Mouse (Mus musculus) fat pad, adult 2 months (tissue): ENCODE measurements around the gene Myo1d.

Source experiments
- DNase-seq: peaks from one replicate; pipeline ENCODE4 v3.0.0-alpha.2; 2011; ENCODE audit warnings: low read depth, low spot score; ENCODE audit errors: extremely low read depth

Myo1d gene

DNA sequence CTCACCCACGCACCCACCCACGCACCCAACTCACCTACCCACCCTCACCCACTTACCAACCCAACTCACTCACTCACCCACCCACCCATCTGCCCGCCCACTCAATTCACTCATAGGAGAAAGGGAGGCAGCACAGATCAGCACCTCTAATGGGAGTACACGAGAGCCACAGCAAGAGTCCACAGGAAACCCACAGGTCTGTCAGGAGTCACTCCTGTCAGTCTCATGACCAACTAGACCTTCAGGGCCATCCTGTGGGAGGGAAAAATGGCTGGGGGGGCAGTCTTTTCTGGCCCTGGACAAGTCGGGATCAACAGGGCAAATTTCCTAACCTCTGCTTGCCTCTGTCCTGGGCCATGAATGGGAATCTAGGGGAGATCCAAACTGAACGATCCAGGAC lies 272.0 kb downstream of the Myo1d start:
- DNase-seq: no peak

- no peak for DNase-seq
These were observed 273.3 kb downstream of the Myo1d start for GRCm38 (mm10) chr11:80506483-80506882.

DNA sequence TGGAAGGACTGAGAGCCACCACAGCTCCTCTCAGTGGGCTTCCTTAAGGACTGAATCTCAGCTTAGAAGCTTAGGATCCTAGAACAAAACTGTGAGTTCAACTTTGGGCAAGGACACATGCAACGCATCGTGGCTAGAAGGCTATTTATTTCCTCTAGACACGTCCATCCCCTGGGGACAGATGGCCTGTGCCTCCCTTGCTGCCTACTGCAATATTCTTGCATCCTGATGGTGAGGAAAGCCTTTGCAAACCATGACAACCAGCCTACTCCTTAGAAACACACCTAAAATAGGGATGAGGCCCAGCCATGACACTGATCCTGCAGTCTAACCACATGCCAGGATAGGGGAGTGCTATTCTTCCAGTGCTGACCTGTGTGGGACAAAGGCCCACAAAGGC lies 274.2 kb downstream of the Myo1d start:
- DNase-seq: no peak

DNA sequence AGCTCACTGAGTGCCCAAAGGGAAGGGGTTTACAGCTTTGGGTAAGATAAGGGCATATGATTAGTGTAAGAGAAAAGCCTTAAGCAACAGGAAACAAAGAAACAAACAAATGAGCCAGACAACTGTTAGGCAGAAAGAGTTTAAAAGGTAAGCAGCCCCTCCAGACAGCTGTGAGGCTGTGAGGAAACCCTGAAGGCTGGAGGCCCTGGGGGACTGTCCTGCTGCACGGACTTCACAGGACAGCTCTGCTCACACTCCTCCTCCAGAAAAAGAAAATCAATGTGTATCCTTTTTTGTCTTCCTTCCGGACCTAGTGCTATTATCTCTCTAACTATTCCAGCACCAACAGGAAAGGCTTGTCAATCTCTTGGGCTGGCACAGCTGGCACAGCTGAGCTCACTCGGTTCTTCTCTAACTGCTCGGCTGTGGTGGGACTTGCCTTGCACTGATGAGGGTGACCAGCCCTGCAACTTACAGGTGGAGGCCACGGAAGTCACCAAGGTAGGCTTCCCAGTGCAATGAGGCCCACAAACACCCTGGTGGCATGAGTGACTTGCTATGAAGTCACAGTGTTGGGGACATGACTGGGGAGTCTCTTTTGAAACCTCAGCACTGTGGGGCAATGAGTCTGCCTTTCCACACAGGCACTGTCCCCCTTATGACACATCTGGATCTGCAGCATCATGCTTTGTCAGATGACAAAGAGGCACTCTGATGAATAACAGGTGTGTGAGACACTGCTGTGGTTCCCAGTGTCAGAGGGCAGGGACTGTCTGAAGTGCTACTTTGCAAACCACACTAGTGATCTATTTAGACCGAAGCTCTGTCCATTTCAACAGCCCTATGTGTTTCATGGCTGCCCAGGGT lies 275.1 kb downstream of the Myo1d start:
- no peak for DNase-seq

DNA sequence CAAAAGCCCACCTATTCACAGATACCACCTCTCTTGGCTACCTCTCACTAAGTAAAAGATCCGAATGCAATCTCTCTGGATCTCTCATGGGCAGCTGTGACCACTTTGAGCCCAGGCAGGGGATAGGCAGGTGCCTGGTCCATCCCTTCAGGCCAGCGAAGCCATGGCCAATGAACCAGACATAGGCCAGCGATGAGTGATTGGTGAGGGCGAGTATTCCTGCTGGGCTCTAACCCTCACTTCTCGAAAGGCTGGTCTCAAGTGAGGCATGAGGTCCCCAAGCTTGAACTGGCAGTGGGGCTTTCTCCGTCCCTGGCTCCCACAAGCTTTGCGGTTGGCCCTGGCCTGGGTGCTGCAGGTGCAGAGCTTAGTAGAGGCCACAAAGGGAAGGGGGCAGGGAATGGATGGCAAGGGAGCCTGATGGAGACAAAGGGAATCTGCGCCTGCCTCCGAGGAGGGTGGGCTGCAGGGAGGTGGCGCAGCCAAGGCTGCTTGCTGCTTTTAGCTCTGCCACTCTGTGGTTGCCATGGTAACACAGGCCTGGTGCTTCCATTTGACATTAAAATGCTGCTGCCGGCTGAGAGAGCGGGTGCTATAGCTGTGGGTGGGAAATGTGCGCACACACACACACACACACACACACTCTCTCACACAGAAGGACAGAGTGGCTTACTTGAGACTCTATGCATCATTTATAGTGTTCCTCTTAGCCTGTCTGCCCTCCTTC lies 275.9 kb downstream of the Myo1d start:
- DNase-seq: no peak

DNA sequence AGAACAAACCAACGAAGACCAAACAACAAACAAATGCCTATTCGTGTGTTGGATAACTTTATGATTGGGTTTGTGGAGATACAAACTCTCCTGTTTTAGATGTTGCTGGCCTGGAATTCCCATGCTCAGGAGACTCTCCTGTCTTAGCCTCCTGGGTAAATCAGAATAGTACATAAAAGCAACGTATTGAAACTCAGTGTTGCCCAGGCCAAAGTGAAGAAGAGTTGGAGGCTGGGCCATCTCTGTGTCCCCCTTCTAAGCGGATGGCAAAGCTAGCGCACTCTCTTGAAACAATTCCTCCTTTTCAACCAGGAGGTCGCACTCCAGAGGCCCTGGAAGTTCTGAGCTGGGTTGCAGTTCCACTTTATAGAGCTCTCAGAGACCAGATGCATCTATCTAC lies 276.5 kb downstream of the Myo1d start:
- no peak for DNase-seq

- DNase-seq: no peak
These were observed 280.3 kb downstream of the Myo1d start for GRCm38 (mm10) chr11:80499550-80499952.

- DNase-seq: no peak
These were observed 281.3 kb downstream of the Myo1d start for GRCm38 (mm10) chr11:80498328-80499070.

DNA sequence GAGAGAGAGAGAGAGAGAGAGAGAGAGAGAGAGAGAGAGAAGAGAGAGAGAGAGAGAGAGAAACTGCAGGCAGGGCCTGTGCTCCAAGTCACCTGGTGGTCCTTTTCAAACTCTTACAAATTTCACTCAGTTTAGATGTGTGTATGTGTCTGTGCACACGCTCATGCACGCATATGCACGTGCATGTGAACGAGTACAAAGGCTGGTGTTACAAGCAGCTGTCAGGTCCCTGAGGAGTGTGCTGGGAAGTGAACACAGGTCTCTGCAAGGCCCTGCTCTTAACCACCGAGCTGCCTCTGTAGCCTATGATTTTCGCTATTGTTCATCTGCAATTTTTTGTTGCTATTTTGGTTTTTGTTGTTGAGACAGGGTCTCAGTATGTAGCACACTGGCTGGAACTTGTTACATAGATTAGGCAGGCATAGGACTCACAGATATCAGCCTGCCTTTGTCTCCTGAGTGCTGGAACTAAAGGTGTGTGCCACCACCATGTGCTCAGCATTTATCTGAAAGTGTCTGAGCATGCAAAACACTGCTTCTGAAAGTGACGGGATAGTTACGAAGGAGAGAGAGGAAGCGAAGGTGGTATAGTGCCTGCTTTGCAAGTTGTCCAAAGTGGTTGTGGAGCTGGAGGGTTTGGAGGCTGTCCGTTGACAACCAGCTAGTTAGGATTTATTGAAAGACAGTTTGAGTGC lies 282.5 kb downstream of the Myo1d start:
- DNase-seq: no peak

GRCm38 (mm10) chr11:80496640-80497039 lies 283.2 kb downstream of the Myo1d start:
- no peak for DNase-seq

GRCm38 (mm10) chr11:80495972-80496371 lies 283.9 kb downstream of the Myo1d start:
- DNase-seq: no peak

- no peak for DNase-seq
These were observed 285.0 kb downstream of the Myo1d start for GRCm38 (mm10) chr11:80494852-80495251.

DNA sequence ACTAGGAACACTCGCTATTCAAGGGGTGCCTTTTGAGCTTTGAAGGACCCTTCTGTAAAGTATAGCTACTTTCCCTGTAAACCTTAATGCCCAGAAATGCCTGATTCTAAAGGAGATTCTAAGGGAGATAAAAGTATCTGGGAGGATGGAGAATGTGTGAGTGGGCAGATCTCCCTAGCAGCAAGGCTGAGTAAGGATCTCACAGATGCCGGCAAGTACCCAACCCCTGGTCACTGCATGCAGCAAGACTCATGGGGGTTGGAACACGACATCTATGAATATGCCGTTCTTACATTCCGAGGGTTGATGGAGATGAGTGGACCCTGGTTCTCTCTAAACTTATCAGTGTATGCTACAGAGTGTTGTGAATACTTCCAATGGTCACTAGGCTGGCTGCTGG lies 286.6 kb downstream of the Myo1d start:
- no peak for DNase-seq

GRCm38 (mm10) chr11:80490831-80491230 lies 289.0 kb downstream of the Myo1d start:
- DNase-seq: peak; percentile 19

DNA sequence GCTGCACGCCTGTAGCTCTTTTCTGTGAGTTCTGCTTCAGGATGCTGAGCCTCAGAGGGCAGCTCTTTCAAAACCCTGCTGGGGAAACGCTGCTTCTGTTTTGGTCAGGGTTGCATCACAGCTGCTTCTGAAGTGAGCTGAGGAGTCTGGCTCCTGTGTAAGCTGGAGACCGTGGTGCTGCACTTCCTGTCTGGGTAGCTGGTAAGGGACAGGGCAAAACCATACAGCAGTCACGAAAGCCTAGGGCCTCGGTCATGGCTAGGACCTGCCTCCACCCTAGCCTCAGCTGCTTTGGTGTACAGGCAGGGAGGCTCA lies 290.0 kb downstream of the Myo1d start:
- DNase-seq: no peak

DNA sequence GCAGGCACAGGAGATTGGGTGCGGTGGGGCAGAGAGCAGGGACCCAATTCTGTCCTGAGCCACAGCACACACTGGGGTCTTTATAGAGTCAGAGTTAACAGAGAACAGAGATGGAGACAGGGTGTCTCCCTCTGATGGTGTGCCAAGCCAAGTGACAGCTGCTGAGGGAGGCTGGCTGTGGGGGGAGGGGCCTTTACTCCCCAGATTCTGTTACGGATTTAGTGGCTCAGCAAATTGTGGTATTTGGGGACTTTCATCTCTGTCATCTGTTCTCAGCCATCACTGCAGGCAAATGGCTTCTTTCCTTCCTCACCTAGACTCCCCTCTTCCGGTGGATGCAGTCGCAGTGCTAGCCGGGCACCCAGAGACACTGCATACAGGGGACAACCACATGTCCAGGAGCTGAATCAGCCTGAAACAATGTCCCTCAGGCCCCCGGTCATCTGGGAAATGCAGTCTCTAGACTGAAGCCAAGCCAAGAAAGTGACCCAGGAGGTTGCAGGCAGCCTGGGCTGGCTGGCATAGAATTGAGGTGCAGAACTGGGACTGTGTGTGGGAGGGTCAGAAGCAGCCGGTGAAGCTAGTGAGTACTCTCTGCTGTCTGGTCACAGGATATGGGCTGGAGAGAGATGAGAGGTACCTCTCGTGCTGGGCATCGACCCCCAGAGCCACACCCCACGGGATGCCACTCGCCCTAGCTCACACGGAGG lies 290.5 kb downstream of the Myo1d start:
- no peak for DNase-seq

DNA sequence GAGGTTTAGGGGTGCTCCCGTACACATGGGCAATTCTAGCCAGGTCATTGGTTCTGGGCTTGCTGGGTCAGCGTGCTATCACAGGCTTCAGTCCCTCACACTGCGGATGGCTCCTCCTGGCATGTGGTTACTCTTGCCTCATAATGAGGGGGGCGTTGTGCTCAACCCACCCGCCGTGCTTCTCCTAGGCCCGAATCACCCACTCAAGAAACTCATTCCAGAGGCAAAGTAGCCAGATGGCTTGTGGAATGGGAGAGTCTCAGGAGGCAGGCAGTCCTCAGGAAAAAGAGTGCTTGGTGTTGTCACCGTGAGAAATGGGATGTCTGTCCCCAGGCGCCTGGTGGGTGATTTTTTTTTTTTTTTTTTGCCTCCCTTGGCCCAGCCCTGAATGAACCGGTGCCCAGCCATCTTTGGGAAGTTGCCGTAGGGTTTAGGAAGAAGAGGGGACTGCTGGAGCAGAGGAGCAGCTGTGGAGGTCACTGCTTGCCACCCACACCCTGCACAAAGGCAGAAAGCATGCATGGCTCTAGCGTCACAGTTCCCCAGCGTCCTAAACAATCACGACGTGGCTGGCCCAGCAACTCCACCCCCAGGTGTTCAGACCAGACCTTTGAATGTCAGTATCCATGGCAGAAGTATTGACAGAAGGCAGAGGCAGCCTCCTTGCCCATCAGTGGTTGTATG lies 291.8 kb downstream of the Myo1d start:
- DNase-seq: no peak

DNA sequence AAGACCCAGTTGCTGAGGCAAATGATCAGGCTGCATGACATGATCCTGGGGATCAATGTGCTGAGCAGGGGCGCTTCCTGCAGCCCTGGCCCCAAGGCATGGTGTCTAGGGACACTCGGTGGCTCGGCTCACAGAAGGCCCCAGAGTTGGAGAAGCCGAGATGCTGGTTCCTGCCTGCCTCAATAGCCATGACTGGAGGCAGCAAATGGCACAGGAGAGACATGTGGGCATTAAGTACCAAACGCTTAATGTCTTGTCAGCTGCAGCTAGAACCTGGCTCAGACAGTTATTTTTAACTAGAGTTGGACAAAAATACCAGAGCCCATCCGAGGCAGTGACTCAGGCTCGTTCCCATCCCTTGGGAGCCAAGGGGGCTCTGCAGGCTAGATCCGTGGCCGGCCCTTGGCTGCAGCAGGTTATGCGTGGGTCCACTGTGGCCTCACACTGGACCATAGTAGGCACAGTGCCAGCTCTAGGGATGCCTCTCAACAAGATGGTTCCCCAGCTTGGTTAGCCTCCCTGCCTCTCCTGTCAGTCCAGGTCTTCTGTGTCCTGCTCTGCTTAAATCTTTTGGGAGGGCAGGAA lies 294.1 kb downstream of the Myo1d start:
- DNase-seq: no peak

GRCm38 (mm10) chr11:80485120-80485551 lies 294.7 kb downstream of the Myo1d start:
- DNase-seq: no peak
